Mouse (Mus musculus): ENCODE measurements around the gene Slitrk4. TPM values are rescaled to one million over a fixed set of nuclear protein-coding genes. Genes with fewer than 3 reads are reported as not detected.

Gene Slitrk4
- not detected for total RNA-seq (2023)

DNA sequence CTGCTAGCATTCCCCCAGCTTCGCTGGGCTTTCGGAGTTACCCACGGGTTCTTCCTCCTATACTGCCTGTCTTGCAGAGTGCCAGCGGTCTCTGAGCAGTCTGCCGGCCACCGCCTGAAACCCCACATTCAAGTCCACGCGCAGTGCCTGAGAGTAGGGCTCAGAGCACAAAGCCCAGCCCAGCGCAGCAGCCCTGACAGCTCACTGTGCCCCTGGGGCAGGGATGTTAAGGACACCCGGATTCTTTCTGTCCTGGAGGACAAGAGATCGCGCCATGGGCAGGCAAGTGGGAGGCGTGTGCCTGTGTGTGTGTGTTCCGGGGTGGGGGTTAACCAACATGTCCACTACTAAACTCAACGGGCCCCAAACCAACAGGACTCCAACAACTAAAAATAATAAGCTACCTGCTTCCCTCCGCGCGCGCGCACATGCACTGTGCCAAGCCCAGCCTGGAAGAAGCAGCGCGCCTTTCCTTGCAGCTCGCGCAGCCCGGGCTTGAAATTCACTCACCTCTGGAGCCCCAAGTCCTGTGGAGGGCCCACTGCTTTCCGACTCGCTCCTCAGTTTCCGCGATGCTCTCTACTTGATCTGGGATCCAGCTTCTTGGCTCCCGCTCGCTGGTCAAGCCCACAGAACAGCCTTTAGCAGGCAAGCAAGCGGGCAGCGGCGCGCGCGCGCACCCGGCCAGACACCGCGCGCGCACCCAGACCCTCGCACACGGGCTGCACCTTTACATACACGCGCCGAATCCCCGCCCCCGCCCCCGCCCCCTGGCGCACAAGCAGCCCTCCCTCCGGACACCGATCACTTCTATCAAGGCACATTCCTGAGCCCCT lies at the start of gene Slitrk4:
Slitrk4 (minus strand) TSS at position 707 of the 836 bp plus-strand sequence.

Other genes starting within 250 kb of the Slitrk4 start
- gene Gm6760, start 124.8 kb downstream of the Slitrk4 start, total RNA-seq (2023), result not detected
- gene 3830417A13Rik, start 103.4 kb downstream of the Slitrk4 start, total RNA-seq (2023), result not detected